Mouse (Mus musculus): ENCODE data around the gene Rabl3. TPM values are rescaled to one million over a fixed set of nuclear protein-coding genes. Genes with fewer than 3 reads are reported as not detected.

Rabl3 gene
- polyA plus RNA-seq, 1 experiment: 2.7 TPM

DNA sequence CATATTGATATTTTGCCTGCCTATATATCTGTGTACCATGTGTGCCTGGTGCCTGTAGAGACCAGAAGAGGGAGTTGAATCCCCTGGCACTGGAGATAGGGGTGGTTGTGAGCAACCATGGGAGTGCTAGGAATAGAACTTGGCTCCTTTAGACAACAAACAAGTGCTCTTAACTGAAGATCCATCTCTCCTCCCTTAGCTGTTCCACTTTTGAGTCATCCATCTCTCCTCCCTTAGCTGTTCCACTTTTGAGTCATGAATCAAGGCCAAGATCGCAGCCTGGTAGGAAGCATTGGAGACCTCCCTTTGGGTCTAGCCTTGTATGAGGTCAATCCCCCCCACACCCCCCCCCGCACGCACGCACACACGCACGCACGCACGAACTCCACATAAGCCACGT lies 74.9 kb downstream of the Rabl3 start:
- 90% methylated on average over 9 of the region's 9 CpGs for WGBS
- DNase-seq: no peak
- TF ChIP-seq CTCF (IDR thresholded peaks at IDR 0.05; ENCODE audit: borderline replicate concordance, control insufficient read depth, extremely low read depth, insufficient read depth, low read length, poor library complexity) (no peak), POLR2A (IDR thresholded peaks at IDR 0.05; ENCODE audit: control insufficient read depth, extremely low read depth, insufficient read depth, low read length, poor library complexity) (no peak)
- H3K27me3 ChIP-seq (ENCODE audit: control insufficient read depth, insufficient read depth, low read length): no peaks in the 10 kb centered on the region
- H3K4me3 ChIP-seq (ENCODE audit: control insufficient read depth, insufficient read depth, low read length): no peak overlapping the region
- H3K4me1 ChIP-seq (replicated peaks; ENCODE audit: control insufficient read depth, insufficient read depth, low read length): no peaks in the 10 kb centered on the region
- H3K36me3 ChIP-seq (ENCODE audit: control insufficient read depth, insufficient read depth, low read length): no peaks in the 10 kb centered on the region
- H3K27ac ChIP-seq (ENCODE audit: control insufficient read depth, insufficient read depth, low read length): no peak overlapping the region

GRCm38 (mm10) chr16:37615429-37615828 lies 75.7 kb downstream of the Rabl3 start:
- Histone ChIP-seq H3K27ac (ENCODE audit: control insufficient read depth, insufficient read depth, low read length) (no peak overlapping the region), H3K4me1 (replicated peaks; ENCODE audit: control insufficient read depth, insufficient read depth, low read length) (no peaks in the 10 kb centered on the region), H3K4me3 (ENCODE audit: control insufficient read depth, insufficient read depth, low read length) (no peak overlapping the region), H3K27me3 (ENCODE audit: control insufficient read depth, insufficient read depth, low read length) (no peaks in the 10 kb centered on the region), H3K36me3 (ENCODE audit: control insufficient read depth, insufficient read depth, low read length) (no peaks in the 10 kb centered on the region)
- 90% methylated on average over 8 of the region's 8 CpGs for WGBS
- TF ChIP-seq CTCF (IDR thresholded peaks at IDR 0.05; ENCODE audit: borderline replicate concordance, control insufficient read depth, extremely low read depth, insufficient read depth, low read length, poor library complexity) (no peak), POLR2A (IDR thresholded peaks at IDR 0.05; ENCODE audit: control insufficient read depth, extremely low read depth, insufficient read depth, low read length, poor library complexity) (no peak)
- DNase-seq: no peak

DNA sequence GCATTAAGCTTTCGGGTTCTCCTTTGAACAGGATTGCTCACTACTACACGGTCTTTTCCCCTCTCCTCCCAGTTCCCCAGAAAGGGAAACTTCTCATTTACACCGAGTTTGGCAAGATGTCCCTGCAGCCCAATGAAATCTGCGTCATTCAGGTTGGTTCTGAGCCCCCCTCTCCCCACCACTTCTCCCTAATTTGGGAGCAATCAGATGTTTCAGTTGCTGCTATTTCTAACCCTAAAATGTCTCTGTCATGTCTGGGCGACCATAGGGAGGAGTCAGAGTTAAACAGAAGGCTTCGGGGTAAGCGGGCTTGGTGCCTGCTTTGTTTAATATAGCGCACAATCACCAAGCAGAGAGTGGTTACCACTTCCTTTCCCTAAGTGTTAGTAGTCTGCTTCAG lies 76.4 kb downstream of the Rabl3 start:
- TF ChIP-seq CTCF (IDR thresholded peaks at IDR 0.05; ENCODE audit: borderline replicate concordance, control insufficient read depth, extremely low read depth, insufficient read depth, low read length, poor library complexity) (no peak), POLR2A (IDR thresholded peaks at IDR 0.05; ENCODE audit: control insufficient read depth, extremely low read depth, insufficient read depth, low read length, poor library complexity) (no peak)
- no peaks in the 10 kb centered on the region for H3K36me3 ChIP-seq (ENCODE audit: control insufficient read depth, insufficient read depth, low read length)
- WGBS: 31% methylated on average over 8 of the region's 8 CpGs

DNA sequence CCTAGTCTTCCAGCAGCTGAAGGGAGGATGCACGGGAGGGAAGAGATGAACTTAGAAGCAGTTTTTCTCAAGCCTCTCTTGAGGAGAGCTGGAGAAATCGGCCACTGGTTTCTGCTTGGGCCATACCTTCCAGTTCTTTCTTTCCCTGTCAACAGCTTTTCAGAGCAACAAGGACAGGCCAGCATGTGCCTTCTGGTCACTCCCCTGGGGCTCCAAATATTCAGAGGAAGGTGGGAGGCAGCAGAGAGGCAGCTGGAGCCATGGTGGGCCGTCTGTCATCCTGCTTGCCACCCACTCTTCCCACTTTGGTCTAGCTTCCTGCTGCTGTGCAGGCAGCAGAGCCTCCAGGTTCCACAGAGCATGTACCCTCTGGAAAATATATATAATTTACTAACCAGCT lies 78.0 kb downstream of the Rabl3 start:
- no peak for DNase-seq
- Histone ChIP-seq H3K4me3 (ENCODE audit: control insufficient read depth, insufficient read depth, low read length) (no peak overlapping the region), H3K27me3 (ENCODE audit: control insufficient read depth, insufficient read depth, low read length) (no peaks in the 10 kb centered on the region), H3K36me3 (ENCODE audit: control insufficient read depth, insufficient read depth, low read length) (no peaks in the 10 kb centered on the region), H3K4me1 (replicated peaks; ENCODE audit: control insufficient read depth, insufficient read depth, low read length) (no peaks in the 10 kb centered on the region), H3K27ac (ENCODE audit: control insufficient read depth, insufficient read depth, low read length) (no peak overlapping the region)
- TF ChIP-seq CTCF (IDR thresholded peaks at IDR 0.05; ENCODE audit: borderline replicate concordance, control insufficient read depth, extremely low read depth, insufficient read depth, low read length, poor library complexity) (no peak), POLR2A (IDR thresholded peaks at IDR 0.05; ENCODE audit: control insufficient read depth, extremely low read depth, insufficient read depth, low read length, poor library complexity) (no peak)
- WGBS: 71% methylated on average over 3 of the region's 3 CpGs

More for the DNA sequence above, 76.4 kb downstream of the Rabl3 start:
- no peak for DNase-seq
- no peaks in the 10 kb centered on the region for H3K27me3 ChIP-seq (ENCODE audit: control insufficient read depth, insufficient read depth, low read length)
- no peaks in the 10 kb centered on the region for H3K4me1 ChIP-seq (replicated peaks; ENCODE audit: control insufficient read depth, insufficient read depth, low read length)
- H3K4me3 ChIP-seq (ENCODE audit: control insufficient read depth, insufficient read depth, low read length): no peak overlapping the region
- H3K27ac ChIP-seq (ENCODE audit: control insufficient read depth, insufficient read depth, low read length): no peak overlapping the region

Other genes with a start within 250 kb of the Rabl3 start
- gene Stxbp5l, start 154.9 kb upstream of the Rabl3 start, polyA plus RNA-seq (2012; rRNA removed): 0.05 and 0.14 TPM in 2 replicates
- gene Gtf2e1, start 96 bp upstream of the Rabl3 start, polyA plus RNA-seq (2012; rRNA removed): 6.7 and 7.4 TPM in 2 replicates
- gene Hgd, start 40.3 kb downstream of the Rabl3 start, polyA plus RNA-seq (2012; rRNA removed): 0.54 and 1.4 TPM in 2 replicates
- 58.1 and 80.2 TPM in 2 replicates for gene Ndufb4, start 114.6 kb downstream of the Rabl3 start, polyA plus RNA-seq (2012; rRNA removed)
- gene Fstl1, start 237.0 kb downstream of the Rabl3 start, polyA plus RNA-seq (2012; rRNA removed): 9.2 and 9.6 TPM in 2 replicates

Data from thymus, adult 2 months (tissue).